Mouse (Mus musculus) limb, embryonic 12.5 days (tissue): ENCODE data around the gene Bzw1. TPM values are rescaled to one million over a fixed set of nuclear protein-coding genes. Genes with fewer than 3 reads are reported as not detected.

Source experiments
- polyA plus RNA-seq: library from polyadenylated mRNA; unstranded; fragments of >200 nt; fragmentation: Nextera tagmentation; extraction: Ambion mirVana; gene quantifications from 2 replicates; pipeline ENCODE4 v1.2.1, GENCODE M21; 2016

The Bzw1 gene
- polyA plus RNA-seq, 1 experiment from 2014 or later, result 418 TPM

Other genes with a start within 250 kb of the Bzw1 start
- 0.09 and 0.26 TPM in 2 replicates for gene Aox4, start 182.5 kb upstream of the Bzw1 start, polyA plus RNA-seq
- 0.04 TPM in 1 of 2 replicates, not detected in the other for gene Aox2, start 114.6 kb upstream of the Bzw1 start, polyA plus RNA-seq
- 202 and 205 TPM in 2 replicates for gene Clk1, start 31.2 kb downstream of the Bzw1 start, polyA plus RNA-seq
- 59.6 and 60.2 TPM in 2 replicates for gene Nif3l1, start 52.3 kb downstream of the Bzw1 start, polyA plus RNA-seq
- gene Ppil3, start 52.6 kb downstream of the Bzw1 start, polyA plus RNA-seq, result 56.3 and 56.7 TPM in 2 replicates
- gene Orc2, start 112.2 kb downstream of the Bzw1 start, polyA plus RNA-seq, result 41.6 and 48.1 TPM in 2 replicates
- 6.5 and 7.1 TPM in 2 replicates for gene Fam126b, start 193.4 kb downstream of the Bzw1 start, polyA plus RNA-seq
- gene Ndufb3, start 193.5 kb downstream of the Bzw1 start, polyA plus RNA-seq, result 155 and 158 TPM in 2 replicates